Mouse (Mus musculus) cerebellum, adult 2 months (tissue): ENCODE results near the gene Gabrr2. TPM values are rescaled to one million over a fixed set of nuclear protein-coding genes. Genes with fewer than 3 reads are reported as not detected.

Experiments used
- DNase-seq, 2 experiments: peaks; one replicate each; pipeline ENCODE4 v3.0.0; 2021
- H3K27ac ChIP-seq: fragments of 200-500 bp; 2 replicates; pipeline ENCODE4 v1.5.1; 2012; ENCODE audit warnings: low read length, control low read depth, inconsistent platforms; ENCODE audit not compliant: insufficient read depth
- H3K27me3 ChIP-seq: fragments of 200-500 bp; 2 replicates; pipeline ENCODE4 v1.6.1; 2012; ENCODE audit warnings: inconsistent platforms, mild to moderate bottlenecking, low read length, moderate library complexity; ENCODE audit not compliant: control insufficient read depth, insufficient read depth
- H3K4me1 ChIP-seq: fragments of 200-500 bp; 2 replicates; pipeline ENCODE4 v1.6.1; 2011; ENCODE audit warnings: low read length; ENCODE audit not compliant: control insufficient read depth, insufficient read depth
- H3K4me3 ChIP-seq: fragments of 200-500 bp; replicated peaks from 2 replicates; pipeline ENCODE3; 2011; ENCODE audit warnings: mild to moderate bottlenecking, low read depth, low read length, control low read depth; ENCODE audit not compliant: insufficient read depth
- CTCF ChIP-seq: fragments of 200-500 bp; IDR thresholded peaks from 2 replicates; pipeline ENCODE4 v1.5.1; 2011; ENCODE audit warnings: low read depth, mild to moderate bottlenecking, control low read depth, low read length, moderate library complexity, borderline replicate concordance; ENCODE audit not compliant: insufficient read depth
- POLR2A ChIP-seq: fragments of 200-500 bp; IDR thresholded peaks from 2 replicates; pipeline ENCODE4 v1.6.1; 2011; ENCODE audit warnings: low read length, control low read depth, borderline replicate concordance; ENCODE audit not compliant: insufficient read depth
- WGBS: fragments of 180-500 bp; shearing (Covaris S2); methylation state at CpG from one replicate; pipeline ENCODE4 v1.1.7; 2018; 5-methylcytosine and 5-hydroxymethylcytosine counted together
- polyA plus RNA-seq: library from polyadenylated mRNA; depleted of rRNA; stranded (reverse); fragments of >200 nt; gene quantifications from 2 replicates; pipeline ENCODE4 v1.2.3, GENCODE M21; 2012

Gene Gabrr2
- polyA plus RNA-seq, 1 experiment: 2.0 TPM

GRCm38 (mm10) chr4:33033515-33033914, 29.3 kb upstream of the Gabrr2 start:
- Histone ChIP-seq H3K4me3 (no peak overlapping the region), H3K4me1 (peaks cover 13% of the 10 kb centered on the region; the same call in 1 of the 2 replicates), H3K27ac (no peak overlapping the region), H3K27me3 (no peaks in the 10 kb centered on the region)
- 73% methylated on average over 6 of the region's 6 CpGs for whole genome bisulfite sequencing
- TF ChIP-seq CTCF (no peak), POLR2A (no peak)
- DNase-seq: no peak

DNA sequence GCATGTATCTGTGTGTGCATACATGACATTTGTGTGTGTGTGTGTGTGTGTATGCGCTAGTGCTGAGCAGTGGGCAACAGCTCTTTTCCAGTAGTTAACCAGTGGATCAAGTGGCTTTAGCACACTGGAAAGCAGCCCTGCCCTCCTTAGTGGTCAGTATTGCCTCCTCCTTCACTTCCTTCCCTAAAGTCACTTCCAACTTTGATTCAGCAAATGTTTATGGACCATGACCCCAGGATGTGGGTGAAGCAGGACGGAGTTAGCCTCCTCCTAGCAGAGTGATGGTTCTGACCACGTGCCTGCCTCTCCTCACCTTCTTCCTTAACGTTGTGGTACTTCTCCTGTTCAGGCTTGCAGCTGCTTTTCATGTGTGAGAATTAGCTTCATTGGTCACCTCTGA, 23.0 kb upstream of the Gabrr2 start:
- H3K27me3 ChIP-seq: no peaks in the 10 kb centered on the region
- H3K4me3 ChIP-seq: no peak overlapping the region
- TF ChIP-seq POLR2A (no peak), CTCF (no peak)
- 84% methylated on average over 4 of the region's 4 CpGs for WGBS
- no peaks in the 10 kb centered on the region; the same call in 1 of the 2 replicates for H3K4me1 ChIP-seq
- no peak overlapping the region for H3K27ac ChIP-seq
- no peak for DNase-seq

DNA sequence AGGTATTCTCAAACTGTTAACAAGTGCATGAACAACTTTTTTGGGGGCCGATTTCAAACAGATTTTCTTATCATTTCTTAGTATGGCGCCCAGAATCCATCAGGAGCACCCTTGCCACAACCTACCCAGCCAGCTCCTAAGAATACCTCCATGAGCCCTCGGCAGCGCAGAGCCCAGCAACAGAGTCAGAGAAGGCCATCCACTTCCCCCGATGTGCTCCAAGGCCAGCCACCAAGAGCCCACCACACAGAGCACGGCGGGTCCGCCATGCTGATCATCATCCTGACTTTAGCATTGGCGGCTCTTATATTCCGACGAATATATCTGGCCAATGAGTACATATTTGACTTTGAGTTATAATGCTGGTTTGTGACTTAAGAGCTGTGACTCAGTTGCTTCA, 13.2 kb upstream of the Gabrr2 start:
- peaks cover 4% of the 10 kb centered on the region for H3K4me1 ChIP-seq
- H3K27ac ChIP-seq: no peak overlapping the region
- no peak overlapping the region for H3K4me3 ChIP-seq
- WGBS: 96% methylated on average over 11 of the region's 11 CpGs
- DNase-seq: no peak
- TF ChIP-seq CTCF: no peak
- no peak for TF ChIP-seq POLR2A
- no peaks in the 10 kb centered on the region for H3K27me3 ChIP-seq

- Histone ChIP-seq H3K4me1 (peaks cover 4% of the 10 kb centered on the region), H3K4me3 (no peak overlapping the region), H3K27ac (no peak overlapping the region), H3K27me3 (no peaks in the 10 kb centered on the region)
- TF ChIP-seq POLR2A: no peak
- TF ChIP-seq CTCF: no peak
- WGBS: 75% methylated on average over 3 of the region's 3 CpGs
- DNase-seq: no peak
Observed at GRCm38 (mm10) chr4:33052055-33052454, 10.7 kb upstream of the Gabrr2 start.

GRCm38 (mm10) chr4:33052650-33053049, 10.1 kb upstream of the Gabrr2 start:
- no peak overlapping the region for H3K27ac ChIP-seq

GRCm38 (mm10) chr4:33054426-33054825, 8.4 kb upstream of the Gabrr2 start:
- H3K4me3 ChIP-seq: no peak overlapping the region
- peaks cover 4% of the 10 kb centered on the region for H3K4me1 ChIP-seq
- no peak for DNase-seq
- no peak for TF ChIP-seq POLR2A
- no peak for TF ChIP-seq CTCF
- no peak overlapping the region for H3K27ac ChIP-seq
- H3K27me3 ChIP-seq: no peaks in the 10 kb centered on the region

More at GRCm38 (mm10) chr4:33052650-33053049, 10.1 kb upstream of the Gabrr2 start:
- TF ChIP-seq CTCF: no peak
- no peak for TF ChIP-seq POLR2A
- WGBS: 85% methylated on average over 5 of the region's 5 CpGs
- no peak for DNase-seq
- Histone ChIP-seq H3K27me3 (no peaks in the 10 kb centered on the region), H3K4me3 (no peak overlapping the region), H3K4me1 (peaks cover 4% of the 10 kb centered on the region)

- no peak overlapping the region for H3K4me3 ChIP-seq
- no peak for DNase-seq
- no peaks in the 10 kb centered on the region for H3K27me3 ChIP-seq
- H3K4me1 ChIP-seq: peaks cover 4% of the 10 kb centered on the region
- TF ChIP-seq POLR2A (no peak), CTCF (no peak)
- H3K27ac ChIP-seq: no peak overlapping the region
- 95% methylated on average over 1 of the region's 1 CpGs for WGBS
Observed at GRCm38 (mm10) chr4:33056317-33056716, 6.5 kb upstream of the Gabrr2 start.

DNA sequence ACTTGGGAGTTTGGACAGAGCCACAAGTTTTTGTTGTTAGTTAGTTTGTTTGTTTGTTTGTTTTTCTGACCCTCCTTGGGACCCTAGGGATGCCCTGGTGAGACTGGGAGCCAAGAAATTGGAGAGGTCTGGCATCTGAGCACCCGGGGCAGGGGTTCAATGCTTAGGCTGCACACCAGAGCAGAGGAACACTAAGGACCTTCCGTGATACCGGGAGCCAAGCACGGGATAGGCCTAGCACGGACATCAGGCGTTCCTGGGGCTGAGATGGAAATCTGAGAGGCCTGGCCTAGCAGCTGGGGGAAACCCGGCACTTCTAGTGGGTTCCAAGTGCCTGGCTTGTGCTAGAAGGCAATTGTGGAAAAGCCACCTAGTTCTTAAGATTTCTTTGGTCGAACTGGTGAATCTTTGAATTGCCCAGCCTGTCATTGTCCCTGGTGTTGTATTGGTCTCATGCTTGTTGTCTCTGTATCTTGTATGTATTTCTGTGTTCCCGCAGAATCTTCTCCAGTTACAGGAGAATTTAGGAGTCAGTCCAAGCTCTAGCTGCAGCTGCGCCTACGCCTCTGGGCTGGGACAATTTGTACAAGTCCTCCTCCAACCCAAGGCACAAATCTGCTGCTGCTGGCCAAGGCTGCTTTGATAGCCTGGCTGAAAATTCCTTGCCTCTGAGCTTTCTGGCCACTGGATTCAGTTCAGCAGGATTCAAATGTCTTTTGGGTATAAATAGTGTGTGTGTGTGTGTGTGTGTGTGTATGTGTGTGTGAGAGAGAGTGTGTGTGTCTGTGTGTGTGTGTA, 4.7 kb upstream of the Gabrr2 start:
- no peak for DNase-seq
- TF ChIP-seq POLR2A: no peak
- TF ChIP-seq CTCF: no peak
- no peak overlapping the region for H3K4me3 ChIP-seq
- no peaks in the 10 kb centered on the region for H3K4me1 ChIP-seq
- H3K27ac ChIP-seq: no peak overlapping the region
- 77% methylated on average over 11 of the region's 11 CpGs for WGBS
- H3K27me3 ChIP-seq: no peaks in the 10 kb centered on the region
